Mouse (Mus musculus) cortical plate, adult 2 months (tissue): ENCODE data around the gene Tmem44. TPM values are rescaled to one million over a fixed set of nuclear protein-coding genes. Genes with fewer than 3 reads are reported as not detected.
A peak's percentile ranks its signal among the peaks of the same experiment; 100 is the strongest.

Experiments
- H3K27ac ChIP-seq: fragments of 200-500 bp; 2 replicates; pipeline ENCODE4 v1.5.1; 2012; ENCODE audit warnings: low read length, control low read depth, inconsistent platforms; ENCODE audit not compliant: insufficient read depth
- H3K4me1 ChIP-seq: fragments of 200-500 bp; 2 replicates; pipeline ENCODE4 v1.6.1; 2011; ENCODE audit warnings: low read length; ENCODE audit not compliant: control insufficient read depth, insufficient read depth
- H3K4me3 ChIP-seq: fragments of 200-500 bp; 2 replicates; pipeline ENCODE4 v1.5.1; 2011; ENCODE audit warnings: mild to moderate bottlenecking, low read length, control low read depth; ENCODE audit not compliant: insufficient read depth
- CTCF ChIP-seq: fragments of 200-500 bp; IDR thresholded peaks from 2 replicates; pipeline ENCODE4 v1.5.1; 2011; ENCODE audit warnings: mild to moderate bottlenecking, control low read depth, low read length; ENCODE audit not compliant: insufficient read depth; ENCODE audit errors: extremely low read depth
- POLR2A ChIP-seq: fragments of 200-500 bp; IDR thresholded peaks from 2 replicates; pipeline ENCODE4 v1.6.1; 2011; ENCODE audit warnings: mild to moderate bottlenecking, low read length, control low read depth; ENCODE audit not compliant: insufficient read depth; ENCODE audit errors: extremely low read depth
- polyA plus RNA-seq: library from polyadenylated mRNA; depleted of rRNA; stranded (reverse); fragments of >200 nt; gene quantifications from 2 replicates; pipeline ENCODE4 v1.2.3, GENCODE M21; 2012

Gene Tmem44
- polyA plus RNA-seq, 1 experiment: 92.0 TPM

GRCm38 (mm10) chr16:30520361-30520823 lies 30.2 kb downstream of the Tmem44 start:
- TF ChIP-seq CTCF (peak; percentile 67), POLR2A (no peak)
- Histone ChIP-seq H3K27ac (no peak overlapping the region), H3K4me1 (no peaks in the 10 kb centered on the region), H3K4me3 (no peak overlapping the region)

GRCm38 (mm10) chr16:30518635-30519034 lies 32.0 kb downstream of the Tmem44 start:
- H3K4me3 ChIP-seq: no peak overlapping the region
- H3K4me1 ChIP-seq: no peaks in the 10 kb centered on the region
- no peak overlapping the region for H3K27ac ChIP-seq
- TF ChIP-seq POLR2A (no peak), CTCF (no peak)

- Histone ChIP-seq H3K4me1 (no peaks in the 10 kb centered on the region), H3K27ac (no peak overlapping the region), H3K4me3 (no peak overlapping the region)
- TF ChIP-seq CTCF: no peak
- no peak for TF ChIP-seq POLR2A
These were observed 32.9 kb downstream of the Tmem44 start for GRCm38 (mm10) chr16:30517666-30518283.

GRCm38 (mm10) chr16:30516993-30517392 lies 33.6 kb downstream of the Tmem44 start:
- TF ChIP-seq POLR2A (no peak), CTCF (no peak)
- no peaks in the 10 kb centered on the region for H3K4me1 ChIP-seq
- H3K27ac ChIP-seq: no peak overlapping the region
- H3K4me3 ChIP-seq: no peak overlapping the region

DNA sequence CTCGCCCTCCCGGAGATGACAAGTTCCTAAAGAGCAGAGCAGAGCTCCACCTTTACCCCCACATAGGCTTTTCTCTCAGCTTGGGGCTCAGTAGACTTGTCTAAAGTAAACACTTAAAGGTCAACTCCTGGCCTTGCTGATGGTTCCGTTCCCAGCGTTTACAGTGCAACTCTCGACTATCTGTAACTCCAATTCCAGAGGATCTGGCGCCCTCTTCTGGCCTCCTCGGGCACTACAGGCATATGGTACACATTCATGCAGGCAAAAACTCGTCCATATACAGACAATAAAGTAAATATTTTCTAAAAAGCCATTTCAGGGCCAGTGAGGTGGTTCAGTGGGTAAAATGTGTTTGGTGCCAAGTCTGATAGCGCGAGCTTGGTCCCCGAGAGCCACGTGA lies 35.2 kb downstream of the Tmem44 start:
- TF ChIP-seq CTCF: peak; percentile 48
- no peak for TF ChIP-seq POLR2A
- Histone ChIP-seq H3K4me1 (no peaks in the 10 kb centered on the region; the same call in 1 of the 2 replicates), H3K4me3 (no peak overlapping the region), H3K27ac (no peak overlapping the region)

DNA sequence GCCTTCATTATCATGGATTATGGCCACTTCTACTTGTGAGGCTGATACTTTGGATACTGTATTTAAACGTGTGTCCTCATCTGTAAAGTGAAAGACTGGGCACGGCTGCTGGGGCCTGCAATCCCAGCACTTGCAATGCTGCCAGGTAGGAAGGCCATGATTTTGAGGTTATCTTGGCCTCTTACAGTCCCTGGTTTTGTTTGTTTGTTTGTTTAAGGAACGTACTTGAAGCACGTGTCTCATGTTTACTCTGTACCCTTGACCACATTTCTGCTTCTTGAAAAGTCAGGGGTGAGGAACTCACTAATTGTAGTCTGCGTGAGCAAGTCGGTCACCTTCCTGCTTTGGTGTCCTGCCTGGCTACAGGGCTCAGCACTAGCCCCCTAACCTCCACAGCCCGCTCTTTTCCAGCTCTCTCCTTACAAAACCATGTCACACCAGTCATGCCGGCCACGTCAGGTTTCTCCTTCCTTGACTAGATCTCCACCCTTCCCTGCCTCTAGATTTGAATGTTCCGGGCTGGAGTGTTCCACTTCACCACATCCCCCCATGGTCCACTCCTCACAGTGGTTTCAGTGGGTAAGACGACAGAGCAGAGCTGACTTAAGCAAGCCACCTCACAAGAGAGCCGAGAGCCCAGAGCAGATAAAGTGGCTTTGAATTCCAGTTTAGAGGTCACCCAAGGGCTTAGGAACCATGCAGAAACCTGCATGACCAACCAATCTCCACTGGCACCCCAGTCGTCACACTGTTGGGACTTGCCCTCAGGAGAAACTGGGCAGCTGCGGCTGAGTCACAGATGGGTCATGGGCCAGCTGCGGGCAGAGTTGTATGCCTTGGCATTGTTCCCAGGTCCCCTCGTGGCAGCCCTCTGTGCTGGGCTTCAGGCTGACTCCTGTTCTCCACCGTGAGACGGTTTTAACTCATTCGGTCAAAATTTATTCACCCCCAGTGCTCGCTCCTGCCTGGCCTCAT lies 37.3 kb downstream of the Tmem44 start:
- H3K4me1 ChIP-seq: no peaks in the 10 kb centered on the region; the same call in 1 of the 2 replicates
- no peak overlapping the region for H3K27ac ChIP-seq
- no peak overlapping the region for H3K4me3 ChIP-seq
- no peak for TF ChIP-seq POLR2A
- TF ChIP-seq CTCF: no peak

- no peak for TF ChIP-seq CTCF
- no peak for TF ChIP-seq POLR2A
- H3K4me1 ChIP-seq: no peaks in the 10 kb centered on the region; the same call in 1 of the 2 replicates
- H3K27ac ChIP-seq: no peak overlapping the region
- H3K4me3 ChIP-seq: no peak overlapping the region
These were observed 38.1 kb downstream of the Tmem44 start for GRCm38 (mm10) chr16:30512375-30513049.

DNA sequence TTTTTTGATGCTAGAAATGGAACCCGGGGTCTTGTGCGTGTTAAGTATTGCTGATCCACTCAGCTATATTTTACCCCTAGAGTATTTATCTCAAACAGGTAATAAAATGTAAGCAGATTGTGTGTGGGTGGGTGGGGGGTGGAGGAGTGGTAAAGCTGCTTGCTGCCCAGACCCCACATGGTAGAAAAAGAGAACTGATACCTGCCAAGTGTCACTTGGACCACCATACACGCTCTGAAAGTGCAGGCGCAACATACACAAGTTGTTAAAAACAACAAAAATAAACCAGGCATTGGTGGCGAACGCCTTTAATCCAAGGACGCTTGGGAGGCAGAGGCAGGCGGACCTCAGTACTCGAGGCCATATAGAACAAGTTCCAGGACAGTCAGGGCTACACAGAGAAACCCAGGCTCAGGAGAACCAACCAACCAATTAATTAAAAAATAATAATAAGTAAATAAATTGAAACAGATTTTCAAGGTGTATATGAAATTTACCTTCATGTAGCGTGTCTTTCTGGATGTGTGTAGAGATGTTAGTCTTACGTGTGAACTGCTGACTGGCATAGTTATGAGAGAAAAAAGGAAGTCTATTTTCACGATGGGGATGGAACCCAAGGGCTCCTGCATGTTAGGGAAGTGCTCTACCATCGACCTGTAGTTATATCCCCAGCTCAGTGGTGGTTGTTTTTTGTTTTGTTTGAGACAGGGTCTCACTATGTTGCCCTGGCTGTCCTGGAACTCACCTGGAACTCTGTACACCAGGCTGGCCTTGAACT lies 38.9 kb downstream of the Tmem44 start:
- Histone ChIP-seq H3K4me1 (no peaks in the 10 kb centered on the region; the same call in 1 of the 2 replicates), H3K4me3 (peak overlapping the region; percentile 37; the same call in 1 of the 2 replicates), H3K27ac (no peak overlapping the region)
- TF ChIP-seq CTCF (no peak), POLR2A (no peak)
